Mouse (Mus musculus) thymus, postnatal 25 days (tissue): Measurements from ENCODE around the gene Zfp341.
A peak's percentile ranks its signal among the peaks of the same experiment; 100 is the strongest.

Source experiments
- DNase-seq: peaks from one replicate; pipeline ENCODE4 v3.0.0; 2022

The Zfp341 gene

DNA sequence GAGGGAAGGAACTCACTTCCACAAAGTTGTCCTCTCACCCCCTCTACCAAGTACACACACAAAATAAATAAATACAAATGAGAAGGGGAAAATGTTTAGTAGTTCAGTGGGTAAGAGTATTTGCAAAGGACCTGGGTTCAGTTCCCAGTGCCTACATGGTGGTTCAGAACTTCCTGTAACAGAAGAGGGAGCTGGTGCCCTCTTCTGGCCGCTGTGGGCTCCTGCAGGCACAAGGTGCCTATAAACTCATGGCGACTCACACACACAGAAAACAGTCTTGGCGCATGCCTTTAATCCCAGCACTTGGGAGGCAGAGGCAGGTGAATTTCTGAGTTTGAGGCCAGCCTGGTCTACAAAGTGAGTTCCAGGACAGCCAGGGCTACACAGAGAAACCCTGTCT lies 25.4 kb downstream of the Zfp341 start:
- DNase-seq, result no peak

DNA sequence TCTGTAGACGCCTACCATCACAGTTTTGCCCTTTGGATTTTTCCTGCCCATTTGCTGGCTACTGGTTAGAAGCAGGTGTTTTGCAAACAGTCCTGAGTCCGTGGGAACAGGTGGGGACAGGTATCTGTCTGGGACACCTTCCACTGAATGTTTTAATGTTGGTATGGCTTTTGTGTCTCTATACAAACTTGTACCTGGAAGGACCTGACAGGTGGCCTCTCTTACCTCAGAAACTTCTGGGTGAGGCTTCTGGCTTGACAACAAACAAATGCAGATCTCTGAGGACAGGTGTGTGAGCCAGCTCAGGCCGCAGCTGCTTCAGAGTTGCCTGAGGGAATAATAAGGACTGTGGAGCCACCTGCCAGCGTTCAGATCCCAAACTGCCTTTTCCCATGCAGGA lies 26.0 kb downstream of the Zfp341 start:
- no peak for DNase-seq

DNA sequence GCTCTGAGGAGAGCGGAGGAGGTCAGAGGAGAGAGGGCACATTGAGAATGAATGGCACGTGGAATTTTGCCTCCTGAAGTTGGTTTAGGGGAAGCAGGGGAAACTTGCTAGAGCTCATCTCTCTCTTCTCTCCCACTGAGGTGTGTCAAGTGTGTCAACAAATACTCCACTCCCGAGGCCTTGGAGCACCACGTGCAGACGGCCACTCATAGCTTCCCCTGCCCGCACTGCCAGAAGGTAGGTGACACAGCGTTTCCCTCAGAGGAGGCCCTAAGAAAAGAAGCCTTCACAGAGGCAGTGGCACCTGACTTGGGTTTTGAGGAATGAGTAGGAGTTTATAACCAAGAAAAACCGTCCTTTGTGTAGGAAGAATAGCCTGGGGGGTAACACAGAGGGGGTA lies 28.1 kb downstream of the Zfp341 start:
- DNase-seq, result no peak

DNA sequence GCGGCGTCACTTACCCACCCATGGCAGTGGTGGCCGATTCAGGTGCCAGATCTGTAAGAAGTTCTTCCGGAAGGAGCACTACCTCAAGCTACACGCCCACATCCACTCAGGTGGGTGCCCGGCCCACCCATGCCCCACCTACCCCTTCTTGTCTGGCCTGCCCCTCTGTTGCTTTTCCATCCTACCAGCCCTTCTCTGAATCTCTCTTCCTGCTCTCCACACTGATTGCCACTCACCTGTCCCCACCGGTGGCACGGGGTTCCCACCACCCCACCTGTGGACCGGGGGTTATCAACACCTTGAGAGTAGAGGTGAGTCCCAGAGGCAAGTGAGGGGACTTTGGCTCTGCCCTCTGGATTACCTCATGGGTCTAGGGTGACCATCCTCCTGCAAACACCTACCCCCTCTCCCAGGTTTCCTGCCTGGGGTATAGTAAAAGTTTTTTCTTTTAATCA lies 28.9 kb downstream of the Zfp341 start:
- DNase-seq, result no peak

DNA sequence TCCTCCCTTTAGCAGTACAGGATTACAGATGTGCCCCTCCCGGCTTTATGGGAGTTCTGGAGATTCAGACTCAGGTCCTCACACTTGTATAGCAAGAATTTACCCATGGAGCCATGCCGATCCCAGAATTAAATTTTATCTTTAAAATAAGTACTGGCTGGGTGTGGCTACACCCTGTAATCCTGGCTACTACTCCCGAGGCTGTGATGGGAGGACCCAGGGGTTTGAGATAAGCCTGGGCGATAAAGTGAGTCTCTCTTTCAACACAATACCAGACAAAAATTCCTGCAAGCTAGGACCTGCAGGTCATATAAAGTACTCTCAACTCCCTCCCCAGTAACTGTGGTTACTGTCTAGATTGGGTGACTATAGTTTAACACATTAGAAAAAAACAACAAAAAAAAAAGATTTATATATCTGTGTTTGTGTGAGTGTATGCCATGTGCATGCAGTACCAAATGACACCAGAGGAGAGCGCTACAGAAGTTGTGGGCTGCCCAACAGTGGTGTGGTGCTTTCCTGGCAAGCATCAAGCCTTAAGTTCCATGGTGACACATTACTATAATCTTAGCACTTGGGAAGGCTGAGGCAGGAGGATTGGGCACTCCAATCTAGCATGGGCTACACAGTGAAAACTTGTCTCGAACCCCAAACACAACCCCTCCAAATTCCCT lies 29.8 kb downstream of the Zfp341 start:
- no peak for DNase-seq

DNA sequence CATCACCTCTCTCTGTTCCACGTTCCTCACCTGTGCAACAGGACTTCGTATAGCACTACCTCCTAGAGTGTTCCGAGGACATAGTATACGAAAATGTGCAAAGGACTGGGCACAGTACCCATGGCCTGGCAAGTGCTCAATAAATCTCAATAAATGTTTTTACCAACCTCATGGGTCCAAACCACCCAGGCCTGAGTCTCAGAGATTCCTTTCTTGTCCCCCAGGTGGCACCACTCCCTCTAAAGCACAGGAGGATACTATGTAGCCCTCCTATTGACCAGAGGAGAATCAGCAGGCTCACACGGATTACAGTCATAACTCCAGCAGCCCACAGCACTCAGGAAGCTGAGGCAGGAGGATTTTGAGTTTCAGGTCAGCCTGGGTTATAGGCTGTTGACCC lies 33.5 kb downstream of the Zfp341 start:
- DNase-seq, result peak; percentile 36

DNA sequence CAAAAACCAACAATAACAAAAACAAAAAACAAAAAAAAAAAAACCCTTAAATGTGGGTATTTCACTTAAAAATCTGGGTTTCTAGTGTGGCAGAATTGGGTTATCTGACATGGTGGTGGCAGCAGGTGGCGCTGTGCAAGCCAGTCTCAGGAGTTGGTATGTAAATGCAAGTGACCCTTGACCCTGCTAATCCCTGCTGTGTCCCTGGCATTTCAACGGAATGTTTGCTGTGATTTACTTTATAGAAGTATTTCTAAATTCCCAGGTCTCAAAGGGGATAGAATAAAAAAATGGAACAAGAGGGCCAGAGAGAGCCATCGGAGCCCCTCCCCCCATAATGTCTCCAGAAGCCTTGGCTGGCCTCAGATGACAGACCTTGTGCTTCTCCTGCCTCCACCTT lies 35.0 kb downstream of the Zfp341 start:
- peak; percentile 35 for DNase-seq

DNA sequence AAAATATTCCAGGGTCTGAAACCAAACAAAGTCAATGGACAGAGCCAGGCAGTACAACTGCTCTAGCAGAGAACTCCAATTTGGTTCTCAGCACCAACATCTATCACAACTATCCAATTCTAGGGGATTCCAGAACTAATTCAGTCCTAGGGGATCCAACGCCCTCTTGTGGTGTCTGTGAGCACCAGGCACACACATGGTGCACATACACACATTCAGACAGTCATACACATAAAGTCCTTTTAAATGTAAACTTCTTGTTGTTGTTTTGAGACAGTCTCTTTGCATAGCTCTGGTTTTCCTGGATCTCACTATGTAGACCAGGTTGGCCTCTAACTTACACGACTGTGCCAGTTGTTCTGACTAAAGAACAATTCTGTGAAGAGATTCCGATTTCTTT lies 37.3 kb downstream of the Zfp341 start:
- DNase-seq, result no peak

DNA sequence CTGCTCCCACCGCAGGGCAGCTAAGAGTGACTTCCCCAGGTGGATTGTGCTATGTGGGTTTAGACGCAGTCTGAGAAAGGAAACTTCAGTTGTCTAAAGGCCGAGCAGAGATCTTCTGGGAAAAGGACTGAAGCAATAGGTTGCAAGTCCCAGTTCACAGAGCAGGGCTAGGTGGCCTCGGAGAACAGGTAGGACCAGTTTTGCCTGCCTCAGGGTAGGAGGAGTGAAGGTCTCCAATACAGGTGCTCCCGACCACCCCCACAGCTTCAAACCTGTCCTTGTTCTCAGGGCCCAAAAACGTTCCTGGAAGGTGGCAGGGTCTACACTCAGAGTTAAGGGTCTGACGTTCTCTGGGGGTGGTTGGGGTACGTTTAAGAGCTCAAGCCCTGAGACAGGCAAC lies 38.3 kb downstream of the Zfp341 start, which contains the start of gene Chmp4b:
TSS of gene Chmp4b (plus strand) at position 343 of the 400 bp plus-strand sequence.
- DNase-seq, result no peak

DNA sequence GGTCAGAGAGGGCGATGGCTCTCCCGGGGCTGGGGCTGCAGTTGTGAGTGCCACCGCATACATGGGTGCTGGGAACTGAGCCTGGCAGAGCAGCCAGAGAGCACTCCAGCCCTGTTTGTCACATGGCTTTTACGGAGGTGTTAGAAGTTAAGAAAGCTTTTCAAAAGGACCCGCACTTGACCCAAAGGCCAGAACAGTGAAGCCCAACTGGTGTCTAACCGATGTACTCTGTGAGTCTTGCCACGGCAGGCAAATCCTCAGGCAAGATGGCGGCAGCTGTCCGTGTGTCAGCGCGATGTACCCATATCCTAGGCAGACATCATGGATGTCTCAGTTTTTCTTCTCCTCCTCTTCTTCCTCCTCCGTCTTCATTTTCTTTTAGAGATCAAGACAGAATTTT lies 41.9 kb downstream of the Zfp341 start:
- no peak for DNase-seq

DNA sequence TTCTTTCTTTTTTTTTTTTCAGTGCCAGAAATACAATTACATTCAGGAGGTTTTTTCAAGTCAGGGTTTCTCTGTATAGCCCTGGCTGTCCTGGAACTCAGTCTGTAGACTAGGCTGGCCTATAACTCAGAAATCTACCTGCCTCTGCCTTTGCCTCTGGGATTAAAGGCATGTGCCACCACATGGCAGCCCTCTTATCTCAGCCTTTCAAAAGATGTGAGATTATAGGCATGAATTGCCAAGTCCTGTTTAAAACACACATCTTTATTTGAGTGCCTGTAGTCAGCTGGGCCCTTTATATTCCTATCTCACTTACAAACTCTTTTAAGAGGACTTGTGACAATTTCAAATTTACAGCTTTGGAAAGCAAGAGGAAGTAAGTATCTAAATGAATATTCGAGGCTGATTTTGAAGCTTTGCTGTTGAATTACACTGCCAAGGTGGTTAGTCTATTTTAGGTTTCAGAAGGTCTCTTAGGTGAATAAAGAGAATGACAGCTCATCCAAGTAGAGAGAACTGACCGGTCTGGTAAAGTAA lies 42.8 kb downstream of the Zfp341 start:
- DNase-seq, result no peak

DNA sequence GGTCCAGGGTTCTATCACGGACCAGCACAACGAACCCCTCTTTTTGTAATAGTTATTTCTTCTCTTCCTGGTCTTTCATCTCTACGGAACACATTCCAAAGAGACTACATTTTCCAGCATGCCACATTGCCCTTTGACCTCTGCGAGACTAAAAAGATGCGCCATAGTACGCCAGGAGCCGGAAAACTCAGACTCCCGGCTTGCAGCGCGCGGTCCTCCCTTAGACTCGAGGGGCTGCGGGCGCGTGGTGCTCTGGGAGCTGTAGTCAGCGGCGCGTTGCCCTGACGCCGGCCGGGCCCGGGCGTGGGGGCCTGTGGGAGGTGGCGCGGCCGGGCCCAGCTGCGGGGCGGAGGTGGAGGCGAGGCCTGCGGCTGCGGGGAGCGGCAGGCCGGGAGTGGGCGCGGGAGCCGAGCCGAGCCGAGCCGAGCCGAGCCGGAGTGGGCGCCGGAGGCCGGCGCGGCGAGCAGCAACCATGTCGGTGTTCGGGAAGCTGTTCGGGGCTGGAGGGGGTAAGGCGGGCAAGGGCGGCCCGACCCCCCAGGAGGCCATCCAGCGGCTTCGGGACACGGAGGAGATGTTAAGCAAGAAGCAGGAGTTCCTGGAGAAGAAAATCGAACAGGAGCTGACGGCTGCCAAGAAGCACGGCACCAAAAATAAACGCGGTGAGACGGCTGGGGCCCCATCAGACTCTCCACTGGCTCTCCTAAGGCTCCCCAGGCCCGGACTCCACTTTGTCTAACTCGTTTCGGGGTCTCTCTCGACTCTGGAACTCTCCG lies 43.8 kb downstream of the Zfp341 start:
- peak; percentile 97 for DNase-seq

DNA sequence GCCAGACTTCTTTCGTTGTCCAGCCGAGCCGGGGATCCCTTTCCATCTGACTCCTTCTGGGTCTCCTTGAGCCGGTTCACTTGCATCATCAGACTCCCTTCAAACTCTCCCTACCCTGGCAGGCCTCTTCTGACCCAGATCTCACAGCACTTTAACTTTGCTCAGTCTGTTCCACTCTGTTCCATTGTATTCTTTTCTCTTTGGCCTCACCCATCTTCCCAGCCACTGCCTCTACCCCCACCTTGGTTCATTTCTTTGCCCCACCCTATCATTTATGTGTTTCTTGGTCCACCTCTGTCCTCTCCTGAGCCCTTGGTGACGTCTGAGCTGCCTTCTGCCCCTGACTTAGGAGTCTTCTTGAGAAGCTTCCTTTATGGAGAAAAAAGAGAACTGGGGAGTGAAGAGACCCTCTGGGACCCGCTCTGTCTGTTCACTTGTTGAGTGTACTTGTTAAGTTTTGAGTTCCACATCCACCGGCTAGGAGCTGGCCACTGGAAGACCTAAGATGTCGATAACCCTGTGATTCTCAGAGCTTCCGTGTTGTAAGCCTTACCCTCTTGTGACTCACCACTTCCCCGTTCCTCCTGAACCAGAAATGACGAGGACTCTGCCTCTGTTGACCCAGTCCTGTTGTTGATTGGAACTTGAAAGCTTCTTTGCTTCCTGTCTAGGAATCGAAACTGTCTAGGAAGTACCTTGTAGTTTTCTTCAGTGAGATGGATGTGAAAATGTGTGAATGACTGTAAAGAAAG lies 44.6 kb downstream of the Zfp341 start:
- peak; percentile 39 for DNase-seq

DNA sequence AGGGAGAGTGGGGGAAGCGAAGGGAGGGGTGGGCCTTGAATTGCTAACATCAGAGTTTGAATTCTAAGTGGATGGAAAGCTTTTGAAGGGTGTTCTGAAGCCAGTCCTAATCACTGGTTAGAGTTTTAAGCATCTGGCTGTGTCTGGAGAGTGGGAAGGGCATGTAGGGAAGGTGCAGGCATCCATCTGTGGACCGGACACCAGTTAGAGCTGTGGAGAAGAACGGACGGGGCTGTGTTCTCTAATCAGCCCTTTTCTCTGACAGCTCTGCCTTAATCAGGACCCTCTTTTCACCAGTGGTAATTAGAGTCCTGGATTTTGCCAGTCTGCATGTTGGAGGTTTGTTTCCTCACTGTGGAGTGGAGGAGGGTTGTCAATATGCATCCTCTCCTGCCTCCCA lies 46.0 kb downstream of the Zfp341 start:
- DNase-seq, result no peak

DNA sequence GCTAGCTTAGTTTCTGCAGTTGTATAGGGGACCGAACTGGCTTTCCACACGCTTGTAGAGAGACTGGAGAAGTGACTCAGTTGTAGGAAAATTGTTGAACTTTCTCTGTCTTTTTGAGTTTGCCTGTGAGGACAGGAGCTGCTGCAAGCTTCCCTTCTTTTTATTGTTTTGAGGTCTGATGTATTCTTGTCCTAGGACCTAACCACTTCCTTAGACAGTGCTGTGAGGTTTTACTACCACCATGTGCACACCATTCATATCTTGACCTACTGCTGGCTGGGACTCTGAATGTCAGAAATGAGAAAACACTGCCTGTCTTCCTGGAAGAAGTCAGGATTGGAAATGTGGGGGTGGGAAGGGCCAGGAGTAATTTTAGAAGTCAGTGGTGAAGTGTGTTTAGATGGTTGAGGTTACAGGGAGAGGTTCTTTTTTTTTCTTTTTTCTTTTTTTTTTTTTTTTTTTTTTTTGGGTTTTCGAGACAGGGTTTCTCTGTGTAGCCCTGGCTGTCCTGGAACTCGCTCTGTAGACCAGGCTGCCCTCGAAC lies 46.5 kb downstream of the Zfp341 start:
- DNase-seq, result no peak

DNA sequence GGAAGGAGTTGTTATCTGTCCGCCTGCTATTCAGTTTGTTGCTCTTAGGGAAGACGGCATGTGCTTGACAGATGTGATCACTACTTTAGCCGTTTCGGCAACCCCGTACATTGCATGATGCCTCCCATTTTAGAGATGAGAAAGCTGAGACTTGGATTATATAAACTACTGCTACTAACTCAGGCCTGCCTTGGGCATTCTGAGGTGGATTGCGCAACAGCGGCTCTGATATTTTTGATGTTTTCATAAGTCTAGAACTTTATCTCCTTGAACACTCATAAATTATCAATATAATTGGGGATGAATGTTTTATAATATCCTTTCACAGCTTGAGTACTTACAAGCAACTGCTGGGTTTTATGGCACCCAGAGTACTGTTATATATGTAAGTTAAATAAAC lies 55.6 kb downstream of the Zfp341 start:
- no peak for DNase-seq

DNA sequence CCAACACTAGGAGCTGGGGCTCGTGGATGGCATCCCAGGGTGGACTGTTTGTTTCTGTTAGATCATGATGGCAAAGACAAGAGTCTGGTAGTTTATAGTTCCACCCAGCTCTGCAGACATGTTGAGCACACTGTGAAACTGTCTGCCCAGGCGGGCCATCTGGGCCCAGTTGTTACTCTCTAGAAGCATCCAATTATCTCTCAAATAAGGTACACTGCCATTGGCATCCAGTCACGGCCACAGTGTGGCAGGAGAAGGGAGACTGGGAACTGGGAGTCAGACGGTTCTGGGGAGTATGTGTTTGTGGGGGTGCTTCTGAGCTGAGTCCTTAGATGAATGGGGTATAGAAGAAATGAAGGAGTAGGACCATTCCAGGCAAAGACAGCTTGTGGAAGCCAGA lies 57.0 kb downstream of the Zfp341 start:
- DNase-seq, result no peak

DNA sequence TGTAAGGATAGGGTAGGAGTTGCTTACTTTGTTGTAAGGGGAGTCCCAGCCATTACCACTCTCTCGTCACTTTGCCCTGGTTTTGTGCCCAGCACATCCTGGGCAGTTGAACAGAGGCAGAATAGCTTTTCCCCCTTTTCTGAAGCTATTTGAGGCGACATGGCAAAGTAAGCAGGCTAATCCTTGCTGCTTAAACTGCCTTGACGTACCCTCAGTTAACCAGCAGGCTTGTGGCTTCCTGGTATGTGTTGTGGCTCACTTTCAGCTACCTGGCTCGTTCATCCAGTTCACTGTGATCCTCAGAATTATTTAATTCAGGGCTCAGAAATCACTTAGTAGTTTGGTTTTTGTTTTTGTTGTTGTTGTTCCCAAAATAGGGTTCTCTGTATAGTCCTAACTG lies 57.6 kb downstream of the Zfp341 start:
- no peak for DNase-seq

DNA sequence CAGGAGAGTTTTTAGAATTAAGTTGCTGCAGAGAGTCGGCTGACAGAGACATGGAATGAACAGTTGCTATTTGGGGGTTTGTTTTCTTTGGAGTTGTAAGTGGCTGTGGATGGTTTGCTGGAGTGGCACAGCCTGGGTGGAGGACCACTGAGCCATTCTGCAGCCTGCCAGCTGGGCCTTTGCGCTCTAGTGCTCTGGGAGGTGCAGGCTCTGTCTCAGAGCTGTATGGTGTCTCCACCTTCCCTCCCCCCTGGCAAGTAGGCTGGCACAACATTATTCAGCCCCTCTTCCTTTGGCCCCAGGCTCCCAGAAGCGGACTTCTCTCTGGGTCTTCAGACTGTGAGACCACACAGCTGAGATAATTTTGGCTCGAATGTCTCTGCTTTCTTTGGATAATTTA lies 60.9 kb downstream of the Zfp341 start:
- no peak for DNase-seq

DNA sequence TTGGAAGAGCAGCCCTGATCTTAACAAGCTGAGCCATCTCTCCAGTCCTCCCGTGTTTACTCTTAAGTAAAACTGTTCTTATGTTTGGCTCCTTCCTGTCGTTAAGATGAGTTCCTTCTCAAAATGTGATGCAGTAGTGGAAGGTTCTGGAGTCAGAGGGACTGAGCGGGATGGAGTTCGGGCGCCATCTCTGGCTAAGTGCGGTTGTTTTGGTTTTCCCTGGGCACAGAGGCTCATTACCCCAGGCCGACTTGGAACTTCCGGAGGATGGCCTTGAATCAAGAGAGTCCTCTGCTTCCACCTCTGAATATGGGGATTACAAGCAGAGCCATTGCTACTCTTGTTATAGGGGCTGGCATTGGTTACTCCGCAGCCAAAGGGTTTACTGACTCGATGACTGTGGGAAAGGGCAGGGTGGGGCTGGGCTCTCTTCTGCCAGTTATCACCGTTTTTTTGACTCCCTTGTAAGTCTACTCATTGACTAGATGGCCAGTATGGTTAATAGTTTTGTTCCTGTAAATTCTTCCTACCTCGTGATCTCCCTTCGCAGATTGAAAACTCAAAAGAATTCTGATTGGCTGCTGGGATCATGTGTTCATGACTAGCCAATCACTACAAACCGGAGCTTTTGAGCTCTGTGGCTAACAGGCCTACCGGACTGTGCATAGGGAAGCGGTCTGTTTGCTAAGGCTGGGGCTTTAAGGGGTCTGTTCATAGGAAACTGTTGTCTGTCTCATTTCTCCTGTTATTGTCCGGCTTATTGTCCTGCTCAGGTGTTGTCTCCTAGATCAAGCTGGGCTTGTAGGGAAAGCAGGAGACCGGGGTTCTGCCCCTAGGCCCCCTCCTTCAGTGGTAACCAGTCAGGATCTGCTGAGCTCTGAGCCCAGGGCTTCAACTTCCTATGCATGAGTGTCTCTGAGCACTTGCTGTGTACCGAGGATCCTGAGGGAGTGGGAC lies 63.8 kb downstream of the Zfp341 start:
- peak; percentile 41 for DNase-seq

DNA sequence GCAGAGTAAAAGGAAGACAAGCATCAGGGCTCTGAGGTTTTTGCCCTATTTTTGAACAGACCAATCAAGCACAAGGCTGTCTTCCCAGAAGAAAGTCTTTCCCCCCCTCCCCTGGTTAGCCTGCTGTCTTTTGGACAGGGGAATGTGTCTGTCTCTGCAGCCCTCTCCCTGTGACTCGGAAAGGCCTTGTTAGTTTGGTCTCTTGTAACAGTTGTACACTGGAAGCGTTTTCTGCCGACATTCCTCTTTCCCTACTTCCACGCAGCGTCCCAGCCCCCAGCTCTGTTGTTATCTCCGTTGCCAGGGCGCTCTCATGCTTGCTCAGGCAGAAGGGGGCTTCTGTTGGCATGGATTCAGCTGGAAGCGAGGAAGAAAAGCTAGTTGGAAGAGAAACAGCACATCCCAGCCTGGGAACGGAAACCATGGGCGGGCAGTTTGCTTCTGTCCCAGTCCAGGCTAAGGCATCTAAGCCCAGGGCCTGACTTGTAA lies 64.6 kb downstream of the Zfp341 start:
- DNase-seq, result no peak

DNA sequence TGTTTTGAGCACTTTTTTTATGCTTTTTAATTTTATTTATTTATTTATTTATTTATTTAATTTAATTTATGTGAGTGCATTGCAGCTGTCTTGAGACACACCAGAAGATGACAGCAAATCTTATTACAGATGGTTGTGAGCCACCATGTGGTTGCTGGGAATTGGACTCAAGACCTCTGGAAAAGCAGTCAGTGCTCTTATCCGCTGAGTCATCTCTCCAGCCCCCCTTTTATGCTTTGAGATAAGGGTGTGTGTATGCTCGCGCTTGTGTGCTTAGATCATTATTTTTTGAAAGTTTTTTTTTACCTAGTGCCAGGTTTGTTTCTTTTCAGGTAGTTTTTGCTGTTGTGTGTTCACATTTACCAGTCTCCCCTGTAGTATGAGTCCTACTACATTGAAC lies 65.9 kb downstream of the Zfp341 start:
- DNase-seq, result no peak
